Mouse (Mus musculus) right cerebral cortex, adult 18-20 months (tissue): ENCODE data around the gene 1700125H20Rik.
"Not testable (repeated sequence)": the region's sequence is repeated elsewhere in the genome, so short reads cannot be mapped to it uniquely, and the experiment has no call there.

Experiments used
- DNase-seq: peaks from one replicate; pipeline ENCODE4 v3.0.0; 2022; ENCODE audit warnings: mixed read lengths

Gene 1700125H20Rik

GRCm38 (mm10) chr11:85170058-85170740, at the start of gene 1700125H20Rik:
Gene 1700125H20Rik (plus strand): TSS chr11:85170404.
- peak; percentile 85 for DNase-seq

GRCm38 (mm10) chr11:85122073-85122472, 48.1 kb upstream of the 1700125H20Rik start:
- no peak for DNase-seq

DNA sequence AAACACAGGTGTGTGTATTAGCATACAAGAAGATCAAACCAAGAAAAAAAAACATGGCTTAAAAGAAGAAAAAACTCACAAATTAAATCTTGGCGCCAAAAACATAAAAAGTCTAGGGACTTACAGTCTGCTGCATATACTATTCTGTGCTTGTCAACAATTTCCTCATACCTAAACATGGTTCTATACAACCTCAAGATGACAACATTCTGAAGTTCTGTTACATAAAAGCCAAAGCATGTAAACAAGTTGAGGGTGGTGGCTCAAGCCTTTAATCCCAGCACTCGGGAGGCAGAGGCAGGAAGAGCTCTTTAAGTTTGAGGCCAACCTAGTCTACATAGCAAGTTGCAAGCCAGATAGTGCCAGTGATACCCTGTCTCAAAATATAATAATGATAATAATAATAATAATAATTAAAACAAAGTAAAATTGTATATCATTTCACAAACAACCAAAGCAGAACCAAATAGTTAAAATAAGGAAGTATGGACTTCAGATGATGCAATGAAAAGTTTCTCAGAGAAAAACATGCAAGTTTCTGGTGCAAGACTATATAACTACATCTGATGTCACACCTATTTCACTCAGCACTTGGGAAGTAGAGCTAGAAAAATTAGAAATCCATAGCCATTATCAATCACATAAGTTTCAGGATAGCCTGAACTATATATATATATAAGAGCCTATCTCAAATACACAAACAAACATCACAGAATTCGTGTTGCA, 46.8 kb upstream of the 1700125H20Rik start:
- DNase-seq: no peak

GRCm38 (mm10) chr11:85126257-85127102, 43.7 kb upstream of the 1700125H20Rik start:
- no peak for DNase-seq

GRCm38 (mm10) chr11:85128883-85129282, 41.3 kb upstream of the 1700125H20Rik start:
- DNase-seq: no peak

DNA sequence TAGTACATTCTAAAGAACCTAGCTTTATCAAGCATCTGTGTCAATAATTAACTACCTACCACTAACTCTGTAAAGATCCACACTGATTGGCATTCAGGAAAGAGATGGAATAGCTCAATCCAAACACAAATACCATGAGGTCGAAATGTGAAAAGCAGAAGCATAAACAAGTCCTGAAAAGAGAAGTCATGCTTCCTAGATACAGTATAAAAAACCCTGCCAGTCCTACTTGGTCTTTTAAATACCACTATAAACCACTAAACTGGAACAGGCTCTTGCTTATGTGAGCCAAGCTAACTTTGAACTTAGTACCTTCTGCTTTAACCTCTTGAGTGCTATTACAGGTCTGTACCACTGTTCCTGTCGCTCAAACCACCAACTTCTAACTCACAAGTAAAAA, 38.7 kb upstream of the 1700125H20Rik start:
- DNase-seq: no peak

DNA sequence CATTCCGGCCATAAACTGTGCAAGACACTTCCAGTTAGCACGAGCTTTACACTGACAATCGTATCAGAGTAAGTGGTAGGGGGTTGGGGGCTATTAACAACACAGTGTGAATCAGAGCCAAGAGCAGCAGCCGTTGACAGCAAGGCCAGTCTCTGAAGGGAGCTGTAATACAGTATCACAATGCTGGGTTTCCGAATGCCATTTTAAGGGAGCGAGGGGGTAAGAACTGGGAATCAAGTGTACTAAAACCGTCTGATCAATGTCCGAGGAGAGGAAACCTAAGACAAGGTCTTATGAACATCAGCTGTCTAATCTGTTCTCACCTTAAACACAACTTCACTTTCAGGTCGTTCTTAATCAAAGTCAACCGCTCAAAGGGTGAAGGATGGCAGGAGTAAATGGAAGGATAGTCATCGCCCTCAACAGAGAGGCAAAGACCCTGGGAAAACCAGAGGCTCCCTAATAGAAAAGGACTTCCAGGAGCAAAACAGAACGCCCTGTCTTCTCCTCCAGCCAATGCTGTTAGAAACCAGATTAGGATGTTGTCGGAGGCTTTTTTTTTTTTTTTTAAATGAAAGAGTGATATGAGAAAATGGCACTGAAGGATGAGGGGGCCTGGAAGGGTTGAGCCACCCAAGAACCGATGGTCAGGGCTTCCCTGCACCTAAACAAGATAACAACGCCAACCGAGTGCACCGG, 31.3 kb upstream of the 1700125H20Rik start:
- DNase-seq: peak; percentile 6

DNA sequence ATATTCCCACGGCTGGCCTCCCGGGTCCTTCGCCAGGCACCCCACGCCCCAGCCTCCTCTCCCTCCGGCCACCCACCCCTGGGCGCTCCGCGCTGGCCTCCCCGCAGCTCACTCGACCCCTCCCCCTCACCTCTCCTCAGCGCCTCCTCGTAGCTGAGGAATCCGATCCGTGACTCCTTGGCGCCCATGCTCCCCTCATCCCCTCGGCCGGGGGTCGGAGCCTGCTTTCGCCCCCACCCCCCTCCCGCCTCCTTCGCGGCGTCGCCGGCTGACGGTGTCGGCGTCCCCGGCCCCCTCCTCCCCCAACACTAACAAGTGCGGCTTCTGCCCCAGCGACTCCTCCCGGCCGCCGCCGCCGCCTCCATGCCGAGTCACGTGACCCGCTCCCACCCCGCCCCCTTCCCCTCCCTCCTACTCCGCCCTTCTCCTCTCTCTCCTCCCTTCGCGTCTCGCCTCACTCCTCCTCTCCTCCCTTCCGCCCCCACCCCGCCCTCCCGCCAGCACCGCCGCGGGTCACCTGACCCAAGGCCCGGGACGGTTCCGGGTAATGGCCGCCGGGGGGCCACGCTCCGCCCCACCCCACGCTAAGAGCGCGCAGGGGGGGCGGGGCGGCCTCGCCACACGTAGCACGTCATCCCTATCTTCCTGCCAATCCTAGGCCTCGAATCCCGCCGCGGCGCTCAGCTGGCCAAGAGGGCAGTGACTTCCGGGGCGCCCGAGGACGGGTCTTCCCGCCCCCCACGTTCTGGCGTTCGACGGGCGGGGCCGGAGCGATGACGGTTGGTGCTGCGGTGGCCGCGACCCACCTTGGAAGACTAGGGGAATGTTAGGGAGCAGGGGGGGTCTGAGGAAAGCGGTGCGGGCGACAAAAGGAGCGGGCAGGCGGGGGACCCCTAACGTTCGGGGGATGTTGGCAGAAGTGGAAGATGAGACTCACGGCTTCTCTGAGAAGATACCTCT, 30.3 kb upstream of the 1700125H20Rik start, which contains the start of gene Usp32:
Usp32 (minus strand) TSS at position 581 of the 960 bp plus-strand sequence.
- peak; percentile 98 for DNase-seq

- no peak for DNase-seq
Observed at GRCm38 (mm10) chr11:85152256-85152930, 17.8 kb upstream of the 1700125H20Rik start.

DNA sequence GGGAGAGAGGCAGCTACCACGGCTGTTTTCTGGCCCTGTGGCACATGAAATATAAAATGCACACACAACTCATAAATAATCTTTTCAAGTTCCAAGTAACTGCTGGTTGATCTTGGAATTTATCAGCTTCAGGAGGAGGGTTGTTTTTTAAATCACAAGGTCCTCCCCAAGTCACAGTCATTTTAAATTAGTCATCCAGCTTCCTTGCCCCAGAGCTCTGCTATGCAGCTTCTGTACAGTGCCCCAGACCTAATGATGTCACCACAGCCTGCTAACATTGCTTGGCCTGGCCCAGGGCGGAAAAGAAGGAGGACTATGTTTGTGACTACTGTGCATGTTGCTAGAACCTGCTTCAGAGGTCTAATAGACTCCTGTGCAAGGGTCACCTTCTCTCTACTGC, 12.9 kb upstream of the 1700125H20Rik start:
- DNase-seq: no peak

DNA sequence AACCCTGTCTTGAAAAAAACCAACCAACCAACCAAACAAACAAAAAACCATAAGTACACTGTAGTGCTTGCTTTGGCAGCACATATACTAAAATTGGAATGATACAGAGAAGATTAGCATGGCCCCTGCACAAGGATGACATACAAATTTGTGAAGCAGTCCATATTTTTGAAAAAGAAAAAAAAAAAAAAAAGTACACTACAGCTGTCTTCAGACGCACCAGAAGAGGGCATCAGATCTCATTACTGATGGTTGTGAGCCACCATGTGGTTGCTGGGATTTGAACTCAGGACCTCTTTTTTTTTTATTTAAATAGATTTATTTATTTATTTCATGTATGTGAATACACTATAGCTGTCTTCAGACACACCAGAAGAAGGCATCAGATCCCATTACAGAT, 7.2 kb upstream of the 1700125H20Rik start:
- DNase-seq: not testable (repeated sequence)

DNA sequence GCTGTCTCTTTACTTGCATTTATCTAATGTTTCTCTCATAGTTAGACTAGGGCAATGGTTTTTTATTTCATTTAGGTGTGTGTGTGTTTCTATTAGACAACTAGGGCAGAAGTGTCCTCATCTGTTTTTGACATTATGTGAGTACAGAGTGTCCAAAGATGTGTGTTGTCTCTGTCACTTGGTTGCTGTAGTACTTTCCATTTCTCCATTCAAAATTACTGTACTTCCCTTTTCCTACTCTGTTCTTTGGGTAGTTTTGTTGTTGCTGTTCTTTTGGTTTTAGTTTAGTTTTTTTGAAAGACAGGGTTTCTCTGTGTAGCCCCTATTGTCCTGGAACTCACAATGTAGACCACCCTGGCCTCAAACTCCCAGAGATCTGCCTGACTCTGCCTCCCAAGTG, 5.8 kb upstream of the 1700125H20Rik start:
- no peak for DNase-seq

- no peak for DNase-seq
Observed at GRCm38 (mm10) chr11:85167503-85167902, 2.7 kb upstream of the 1700125H20Rik start.

GRCm38 (mm10) chr11:85170833-85171232, 629 bp downstream of the 1700125H20Rik start:
- no peak for DNase-seq

GRCm38 (mm10) chr11:85175941-85176340, 5.7 kb downstream of the 1700125H20Rik start:
- no peak for DNase-seq

- no peak for DNase-seq
Observed at GRCm38 (mm10) chr11:85177761-85178160, 7.6 kb downstream of the 1700125H20Rik start.

DNA sequence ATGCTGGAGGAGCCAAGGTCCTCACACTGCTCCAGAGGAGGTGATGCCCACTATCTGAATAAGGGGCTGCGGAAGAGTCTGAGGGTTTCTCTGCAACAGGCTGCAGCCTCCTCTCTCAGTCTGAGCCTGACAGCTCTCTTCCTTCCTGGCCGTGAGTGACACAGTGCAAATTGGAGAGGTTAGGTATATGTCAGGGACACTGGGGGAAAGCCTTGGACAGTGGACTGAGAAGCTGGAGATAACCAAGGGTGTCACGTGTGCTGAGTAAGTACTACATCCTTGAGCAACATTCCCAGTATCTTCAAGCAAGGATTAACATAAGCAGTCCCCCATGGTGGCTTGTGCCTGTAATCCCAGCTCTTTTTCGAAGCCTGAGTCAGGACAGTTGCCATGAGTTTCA, 8.2 kb downstream of the 1700125H20Rik start:
- DNase-seq: no peak

- DNase-seq: peak; percentile 66
Observed at GRCm38 (mm10) chr11:85182617-85183283, 12.5 kb downstream of the 1700125H20Rik start.

- no peak for DNase-seq
Observed at GRCm38 (mm10) chr11:85183284-85183779, 13.1 kb downstream of the 1700125H20Rik start.

DNA sequence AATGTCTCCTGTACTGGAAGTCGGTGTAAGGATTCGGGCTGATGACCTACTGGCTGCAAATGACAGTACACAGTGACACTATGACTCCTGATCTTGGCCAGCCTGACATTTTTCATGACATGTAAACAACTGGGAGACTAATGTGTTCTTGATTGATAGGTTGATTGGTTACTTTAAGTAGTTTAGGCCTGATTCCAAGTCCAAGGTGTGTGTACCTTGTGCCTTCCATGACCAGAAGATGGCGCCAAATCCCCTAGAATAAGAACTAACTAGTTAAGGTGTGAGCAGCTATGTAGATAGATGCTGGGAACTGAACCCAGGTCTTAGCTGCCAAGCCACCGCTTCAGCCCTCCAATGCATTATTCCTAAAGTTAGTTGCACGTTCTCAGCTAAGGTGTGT, 13.9 kb downstream of the 1700125H20Rik start:
- DNase-seq: no peak
